Mouse (Mus musculus): ENCODE measurements around the gene Twf1. TPM values are rescaled to one million over a fixed set of nuclear protein-coding genes. Genes with fewer than 3 reads are reported as not detected.

Twf1 gene
- total and polyA plus RNA-seq, 2 experiments, result 20.1 to 34.2 TPM

DNA sequence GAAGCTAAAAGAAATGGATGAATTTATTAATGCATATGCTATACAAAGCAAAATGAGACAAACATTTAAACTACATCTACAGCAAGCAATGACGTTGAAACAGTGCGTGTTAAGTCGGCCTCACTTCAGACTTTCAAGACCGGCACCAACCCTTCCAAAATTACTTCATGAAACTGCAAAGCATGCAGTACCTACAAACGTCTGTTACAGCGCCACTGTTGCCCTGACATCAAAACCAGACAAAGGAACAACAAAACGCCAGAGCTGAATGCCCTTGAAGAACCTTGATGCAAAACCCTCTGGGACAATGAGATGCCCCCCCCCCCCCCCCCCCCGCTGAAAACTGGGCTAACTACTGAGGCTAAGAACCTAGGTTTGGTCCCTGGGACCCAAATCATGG lies 16.9 kb downstream of the Twf1 start:
- DNase-seq (ENCODE audit: extremely low read depth, low read depth, low spot score), result no peak
- no peak overlapping the region for H3K4me3 ChIP-seq (ENCODE audit: insufficient read depth, low read depth, low read length)
- TF ChIP-seq CTCF (IDR thresholded peaks at IDR 0.05; ENCODE audit: low read depth, low read length), result no peak
- TF ChIP-seq POLR2A (IDR thresholded peaks at IDR 0.05; ENCODE audit: extremely low read depth, insufficient read depth, low read length), result no peak
- no peaks in the 10 kb centered on the region; the same call in 1 of the 2 replicates for H3K36me3 ChIP-seq (ENCODE audit: control insufficient read depth, insufficient read depth, low read length)
- H3K9ac ChIP-seq (ENCODE audit: low read depth, low read length), result no peak overlapping the region
- no peak overlapping the region for H3K27ac ChIP-seq (replicated peaks; ENCODE audit: insufficient read depth, low read depth, low read length)
- H3K4me1 ChIP-seq (ENCODE audit: control insufficient read depth, insufficient read depth, low read length), result peaks cover 3% of the 10 kb centered on the region; the same call in 1 of the 2 replicates
- no peaks in the 10 kb centered on the region for H3K79me2 ChIP-seq (ENCODE audit: control insufficient read depth, insufficient read depth, low read length)
- H3K27me3 ChIP-seq (ENCODE audit: control insufficient read depth, insufficient read depth, low read length), result no peaks in the 10 kb centered on the region
- 81% methylated on average over 8 of the region's 8 CpGs for WGBS

DNA sequence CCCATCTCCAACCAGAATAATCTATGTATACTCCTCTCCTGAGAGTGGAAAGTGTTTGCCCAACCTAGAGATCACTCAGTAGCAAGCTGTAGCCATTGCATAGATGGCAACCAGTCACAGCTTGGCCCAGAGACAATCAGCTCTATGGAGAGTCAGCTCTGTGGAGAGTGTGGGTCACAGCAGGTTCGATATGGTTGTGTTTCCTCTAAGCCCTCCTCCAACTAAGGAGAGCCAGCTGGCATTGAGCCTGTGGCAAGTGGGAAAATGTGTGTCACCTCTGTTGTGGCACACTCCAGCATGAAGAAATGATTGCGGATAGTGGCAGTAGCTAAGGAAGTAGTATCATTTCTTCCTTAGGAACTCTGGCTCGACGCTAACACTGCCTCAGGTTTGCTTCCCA lies 18.2 kb downstream of the Twf1 start:
- Histone ChIP-seq H3K4me1 (ENCODE audit: control insufficient read depth, insufficient read depth, low read length) (peaks cover 3% of the 10 kb centered on the region; the same call in 1 of the 2 replicates), H3K36me3 (ENCODE audit: control insufficient read depth, insufficient read depth, low read length) (peaks cover 1% of the 10 kb centered on the region; the same call in 1 of the 2 replicates), H3K27ac (replicated peaks; ENCODE audit: insufficient read depth, low read depth, low read length) (no peak overlapping the region), H3K27me3 (ENCODE audit: control insufficient read depth, insufficient read depth, low read length) (no peaks in the 10 kb centered on the region), H3K4me3 (ENCODE audit: insufficient read depth, low read depth, low read length) (no peak overlapping the region), H3K9ac (ENCODE audit: low read depth, low read length) (no peak overlapping the region), H3K79me2 (ENCODE audit: control insufficient read depth, insufficient read depth, low read length) (no peaks in the 10 kb centered on the region)
- TF ChIP-seq CTCF (IDR thresholded peaks at IDR 0.05; ENCODE audit: low read depth, low read length), result no peak
- TF ChIP-seq POLR2A (IDR thresholded peaks at IDR 0.05; ENCODE audit: extremely low read depth, insufficient read depth, low read length), result no peak
- 69% methylated on average over 4 of the region's 4 CpGs for WGBS
- DNase-seq (ENCODE audit: extremely low read depth, low read depth, low spot score), result peak; percentile 27

DNA sequence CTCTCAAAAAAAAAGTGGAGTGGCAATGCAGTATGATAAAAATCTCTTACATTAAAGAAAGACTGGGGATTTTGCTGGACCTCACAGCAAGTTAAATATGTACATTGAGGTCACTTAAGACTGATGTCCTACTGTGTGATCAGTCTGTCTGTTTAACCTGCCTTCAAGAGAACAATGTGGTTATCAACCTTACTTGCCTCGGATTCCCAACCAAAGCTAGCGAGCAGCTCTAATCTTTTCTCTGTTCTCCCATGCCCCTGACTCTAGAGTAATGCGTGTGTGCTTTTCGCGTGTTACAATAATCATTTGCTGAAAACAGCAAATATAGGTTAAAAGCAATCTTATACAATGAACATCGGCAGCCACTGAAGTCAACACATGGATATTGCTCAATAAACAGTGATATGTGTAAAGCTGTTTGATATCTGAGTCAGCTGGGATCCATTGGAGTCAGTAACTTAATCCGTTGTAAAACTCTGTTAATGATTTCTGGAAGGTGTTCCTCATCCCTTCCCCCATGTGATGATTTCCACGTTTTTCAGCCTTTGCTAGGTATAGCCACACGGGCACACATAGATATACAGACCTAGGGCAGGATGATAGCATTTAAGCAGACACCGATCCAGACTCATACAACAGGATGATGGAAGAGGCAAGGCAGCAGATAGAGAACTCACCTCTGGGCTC lies 21.1 kb downstream of the Twf1 start:
- Histone ChIP-seq H3K27ac (replicated peaks; ENCODE audit: insufficient read depth, low read depth, low read length) (no peak overlapping the region), H3K4me3 (ENCODE audit: insufficient read depth, low read depth, low read length) (no peak overlapping the region), H3K27me3 (ENCODE audit: control insufficient read depth, insufficient read depth, low read length) (no peaks in the 10 kb centered on the region), H3K36me3 (ENCODE audit: control insufficient read depth, insufficient read depth, low read length) (peaks cover 12% of the 10 kb centered on the region), H3K4me1 (ENCODE audit: control insufficient read depth, insufficient read depth, low read length) (peaks cover 3% of the 10 kb centered on the region; the same call in 1 of the 2 replicates), H3K9ac (ENCODE audit: low read depth, low read length) (no peak overlapping the region), H3K79me2 (ENCODE audit: control insufficient read depth, insufficient read depth, low read length) (no peaks in the 10 kb centered on the region)
- peak; percentile 24 for DNase-seq (ENCODE audit: extremely low read depth, low read depth, low spot score)
- TF ChIP-seq CTCF (IDR thresholded peaks at IDR 0.05; ENCODE audit: low read depth, low read length) (no peak), POLR2A (IDR thresholded peaks at IDR 0.05; ENCODE audit: extremely low read depth, insufficient read depth, low read length) (no peak)
- 34% methylated on average over 10 of the region's 10 CpGs for WGBS

DNA sequence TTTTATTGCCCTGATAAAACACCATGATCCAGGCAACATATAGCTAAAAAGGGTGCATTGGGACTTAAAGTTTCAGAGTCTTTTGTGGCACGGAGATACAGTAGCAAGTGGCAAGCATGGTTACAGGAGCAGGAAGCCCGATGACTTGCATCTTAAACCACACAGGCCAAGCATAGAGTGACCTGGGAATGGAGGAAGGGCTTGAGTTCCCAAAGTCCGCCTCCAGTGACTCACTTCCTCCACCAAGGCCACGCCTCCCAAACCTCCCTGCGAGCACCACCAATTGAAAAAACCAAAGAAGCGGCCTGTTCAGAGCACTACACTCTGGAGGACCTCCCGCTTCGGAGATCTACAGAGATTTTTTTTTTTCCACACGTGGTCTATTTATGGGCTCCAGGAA lies 23.8 kb downstream of the Twf1 start:
- Histone ChIP-seq H3K27ac (replicated peaks; ENCODE audit: insufficient read depth, low read depth, low read length) (no peak overlapping the region), H3K4me1 (ENCODE audit: control insufficient read depth, insufficient read depth, low read length) (peaks cover 3% of the 10 kb centered on the region; the same call in 1 of the 2 replicates), H3K27me3 (ENCODE audit: control insufficient read depth, insufficient read depth, low read length) (no peaks in the 10 kb centered on the region), H3K4me3 (ENCODE audit: insufficient read depth, low read depth, low read length) (no peak overlapping the region), H3K79me2 (ENCODE audit: control insufficient read depth, insufficient read depth, low read length) (no peaks in the 10 kb centered on the region), H3K36me3 (ENCODE audit: control insufficient read depth, insufficient read depth, low read length) (peaks cover 18% of the 10 kb centered on the region), H3K9ac (ENCODE audit: low read depth, low read length) (no peak overlapping the region)
- 82% methylated on average over 9 of the region's 9 CpGs for WGBS
- no peak for DNase-seq (ENCODE audit: extremely low read depth, low read depth, low spot score)
- no peak for TF ChIP-seq POLR2A (IDR thresholded peaks at IDR 0.05; ENCODE audit: extremely low read depth, insufficient read depth, low read length)
- TF ChIP-seq CTCF (IDR thresholded peaks at IDR 0.05; ENCODE audit: low read depth, low read length), result no peak

DNA sequence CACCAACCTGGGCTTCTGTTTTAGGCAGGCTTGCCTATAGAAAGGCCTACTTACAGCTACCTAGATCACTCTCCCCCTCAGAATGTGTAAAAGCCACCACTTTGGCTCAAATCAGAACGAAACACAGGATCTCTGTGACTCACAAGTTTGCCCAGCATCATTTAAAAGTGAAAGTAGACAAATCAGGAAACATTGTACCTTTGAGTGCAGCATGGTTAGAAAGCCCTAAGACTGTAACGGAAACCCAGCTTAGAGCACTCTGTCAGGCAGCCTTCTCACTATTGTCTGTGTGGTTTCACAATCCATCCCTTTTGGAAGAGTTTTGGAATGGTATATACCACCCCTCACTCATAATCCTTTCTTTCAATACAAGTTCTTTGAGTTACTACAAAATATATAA lies 24.8 kb downstream of the Twf1 start:
- 90% methylated on average over 2 of the region's 2 CpGs for WGBS
- H3K27me3 ChIP-seq (ENCODE audit: control insufficient read depth, insufficient read depth, low read length), result no peaks in the 10 kb centered on the region
- no peak for TF ChIP-seq POLR2A (IDR thresholded peaks at IDR 0.05; ENCODE audit: extremely low read depth, insufficient read depth, low read length)
- no peak for TF ChIP-seq CTCF (IDR thresholded peaks at IDR 0.05; ENCODE audit: low read depth, low read length)
- H3K36me3 ChIP-seq (ENCODE audit: control insufficient read depth, insufficient read depth, low read length), result peaks cover 21% of the 10 kb centered on the region
- DNase-seq (ENCODE audit: extremely low read depth, low read depth, low spot score), result no peak
- H3K4me1 ChIP-seq (ENCODE audit: control insufficient read depth, insufficient read depth, low read length), result peaks cover 3% of the 10 kb centered on the region; the same call in 1 of the 2 replicates
- H3K9ac ChIP-seq (ENCODE audit: low read depth, low read length), result no peak overlapping the region
- H3K27ac ChIP-seq (replicated peaks; ENCODE audit: insufficient read depth, low read depth, low read length), result no peak overlapping the region
- H3K4me3 ChIP-seq (ENCODE audit: insufficient read depth, low read depth, low read length), result no peak overlapping the region
- no peaks in the 10 kb centered on the region for H3K79me2 ChIP-seq (ENCODE audit: control insufficient read depth, insufficient read depth, low read length)

Data from liver, adult 2 months (tissue).